Mouse (Mus musculus) spleen, adult 2 months (tissue): ENCODE results near the gene Peli2. TPM values are rescaled to one million over a fixed set of nuclear protein-coding genes. Genes with fewer than 3 reads are reported as not detected.
A peak's percentile ranks its signal among the peaks of the same experiment; 100 is the strongest.
"Not testable (repeated sequence)": the region's sequence is repeated elsewhere in the genome, so short reads cannot be mapped to it uniquely, and the experiment has no call there.

Source experiments
- DNase-seq, 2 experiments: peaks; one replicate each; pipeline versions ENCODE4 v3.0.0 to v3.0.0-alpha.2; 2012 to 2021; ENCODE audit warnings: low spot score in 2 of 2, low read depth in 1 of 2
- H3K27ac ChIP-seq: fragments of 200-500 bp; 2 replicates; pipeline ENCODE4 v1.5.1; 2012; ENCODE audit warnings: low read length, inconsistent platforms; ENCODE audit not compliant: insufficient read depth
- H3K27me3 ChIP-seq: fragments of 200-500 bp; 2 replicates; pipeline ENCODE4 v1.6.1; 2012; ENCODE audit warnings: mild to moderate bottlenecking, moderate library complexity, low read length, inconsistent platforms; ENCODE audit not compliant: control insufficient read depth, insufficient read depth
- H3K36me3 ChIP-seq: fragments of 200-500 bp; 2 replicates; pipeline ENCODE4 v1.6.1; 2012; ENCODE audit warnings: mild to moderate bottlenecking, low read length, inconsistent platforms; ENCODE audit not compliant: control insufficient read depth, insufficient read depth
- H3K4me1 ChIP-seq: fragments of 200-500 bp; 2 replicates; pipeline ENCODE4 v1.6.1; 2011; ENCODE audit warnings: inconsistent platforms; ENCODE audit not compliant: control insufficient read depth, insufficient read depth, insufficient read length
- H3K4me3 ChIP-seq: fragments of 200-500 bp; 2 replicates; pipeline ENCODE4 v1.5.1; 2011; ENCODE audit warnings: mild to moderate bottlenecking, inconsistent platforms; ENCODE audit not compliant: insufficient read depth, insufficient read length; ENCODE audit errors: extremely low read depth
- CTCF ChIP-seq: fragments of 200-500 bp; IDR thresholded peaks from 2 replicates; pipeline ENCODE4 v1.5.1; 2011; ENCODE audit warnings: mild to moderate bottlenecking, inconsistent platforms; ENCODE audit not compliant: insufficient read depth, insufficient read length, insufficient replicate concordance; ENCODE audit errors: extremely low read depth
- POLR2A ChIP-seq: fragments of 200-500 bp; IDR thresholded peaks from 2 replicates; pipeline ENCODE4 v1.6.1; 2011; ENCODE audit warnings: low read depth, low read length, inconsistent platforms
- WGBS: fragments of 180-500 bp; shearing (Covaris S2); methylation state at CpG from one replicate; pipeline ENCODE4 v1.1.7; 2018; 5-methylcytosine and 5-hydroxymethylcytosine counted together
- polyA plus RNA-seq: library from polyadenylated mRNA; depleted of rRNA; stranded (reverse); fragments of >200 nt; gene quantifications from 2 replicates; pipeline ENCODE4 v1.2.3, GENCODE M21; 2012; rRNA removed

Gene Peli2
- polyA plus RNA-seq, result 3.1 and 3.5 TPM in 2 replicates

DNA sequence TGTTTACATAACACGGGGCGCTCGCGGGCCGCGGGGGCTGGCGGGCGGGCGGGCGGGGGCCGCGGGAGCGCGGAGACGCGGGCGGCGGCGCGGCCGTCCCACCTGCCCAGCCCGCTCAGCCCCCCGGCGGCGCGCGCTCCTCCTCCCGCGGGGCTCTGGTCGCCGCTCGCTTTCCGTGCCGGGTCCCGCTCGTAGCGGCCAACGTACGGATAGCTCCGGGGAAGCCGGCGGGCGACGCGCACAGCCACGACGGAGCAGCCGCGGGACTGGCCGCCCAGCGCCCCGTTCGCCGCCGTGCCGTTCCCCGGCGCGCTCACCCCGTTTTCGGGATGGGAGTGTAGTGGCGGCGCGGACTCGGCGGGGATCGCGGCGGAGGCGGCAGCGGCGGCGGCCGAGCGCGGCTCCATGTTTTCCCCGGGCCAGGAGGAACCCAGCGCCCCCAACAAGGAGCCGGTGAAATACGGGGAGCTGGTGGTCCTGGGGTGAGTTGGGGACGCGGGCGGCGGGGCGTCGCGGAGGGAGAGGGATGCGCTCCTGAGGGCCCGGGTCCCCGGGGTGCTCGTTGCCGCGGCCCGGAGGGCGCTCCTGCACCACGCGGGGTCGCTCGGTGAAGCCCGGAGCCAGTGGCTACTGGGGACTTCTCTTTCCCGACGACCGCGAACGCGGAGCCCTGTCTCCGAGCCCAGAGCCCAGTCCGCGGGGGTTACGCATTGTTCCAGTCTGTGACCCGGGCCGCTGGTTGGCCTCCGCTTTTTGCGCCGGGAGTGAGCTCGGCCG is at the start of gene Peli2:
Gene Peli2, plus strand, starts transcription at position 72 of the 777 bp plus-strand sequence.
- Histone ChIP-seq H3K4me1 (peaks cover 5% of the 10 kb centered on the region), H3K36me3 (no peaks in the 10 kb centered on the region), H3K4me3 (peak within 1 kb of the TSS; percentile 59), H3K27me3 (peaks cover 15% of the 10 kb centered on the region), H3K27ac (peak within 1 kb of the TSS; percentile 22; the same call in 1 of the 2 replicates)
- TF ChIP-seq CTCF, result no peak
- TF ChIP-seq POLR2A, result no peak
- 1% methylated on average over 104 of the region's 117 CpGs for WGBS
- DNase-seq, result no peak

- Histone ChIP-seq H3K27me3 (no peaks in the 10 kb centered on the region; the same call in 1 of the 2 replicates), H3K4me1 (no peaks in the 10 kb centered on the region), H3K36me3 (no peaks in the 10 kb centered on the region), H3K4me3 (no peak overlapping the region), H3K27ac (no peak overlapping the region)
- TF ChIP-seq CTCF (no peak), POLR2A (no peak)
- no peak for DNase-seq
- WGBS, result 83% methylated on average over 4 of the region's 4 CpGs
Observed at GRCm38 (mm10) chr14:48072104-48072503, 48.5 kb upstream of the Peli2 start.

- Histone ChIP-seq H3K4me3 (no peak overlapping the region), H3K4me1 (no peaks in the 10 kb centered on the region), H3K27ac (no peak overlapping the region), H3K27me3 (no peaks in the 10 kb centered on the region; the same call in 1 of the 2 replicates), H3K36me3 (no peaks in the 10 kb centered on the region)
- WGBS, result 67% methylated on average over 24 of the region's 24 CpGs
- no peak for DNase-seq
- TF ChIP-seq CTCF (no peak), POLR2A (no peak)
Observed at GRCm38 (mm10) chr14:48073247-48074161, 47.1 kb upstream of the Peli2 start.

- H3K36me3 ChIP-seq, H3K4me1 ChIP-seq, DNase-seq, H3K4me3 ChIP-seq, H3K27ac ChIP-seq, H3K27me3 ChIP-seq: not testable (repeated sequence)
- WGBS, result 90% methylated on average over 17 of the region's 17 CpGs
Observed at GRCm38 (mm10) chr14:48079574-48079973, 41.0 kb upstream of the Peli2 start.

DNA sequence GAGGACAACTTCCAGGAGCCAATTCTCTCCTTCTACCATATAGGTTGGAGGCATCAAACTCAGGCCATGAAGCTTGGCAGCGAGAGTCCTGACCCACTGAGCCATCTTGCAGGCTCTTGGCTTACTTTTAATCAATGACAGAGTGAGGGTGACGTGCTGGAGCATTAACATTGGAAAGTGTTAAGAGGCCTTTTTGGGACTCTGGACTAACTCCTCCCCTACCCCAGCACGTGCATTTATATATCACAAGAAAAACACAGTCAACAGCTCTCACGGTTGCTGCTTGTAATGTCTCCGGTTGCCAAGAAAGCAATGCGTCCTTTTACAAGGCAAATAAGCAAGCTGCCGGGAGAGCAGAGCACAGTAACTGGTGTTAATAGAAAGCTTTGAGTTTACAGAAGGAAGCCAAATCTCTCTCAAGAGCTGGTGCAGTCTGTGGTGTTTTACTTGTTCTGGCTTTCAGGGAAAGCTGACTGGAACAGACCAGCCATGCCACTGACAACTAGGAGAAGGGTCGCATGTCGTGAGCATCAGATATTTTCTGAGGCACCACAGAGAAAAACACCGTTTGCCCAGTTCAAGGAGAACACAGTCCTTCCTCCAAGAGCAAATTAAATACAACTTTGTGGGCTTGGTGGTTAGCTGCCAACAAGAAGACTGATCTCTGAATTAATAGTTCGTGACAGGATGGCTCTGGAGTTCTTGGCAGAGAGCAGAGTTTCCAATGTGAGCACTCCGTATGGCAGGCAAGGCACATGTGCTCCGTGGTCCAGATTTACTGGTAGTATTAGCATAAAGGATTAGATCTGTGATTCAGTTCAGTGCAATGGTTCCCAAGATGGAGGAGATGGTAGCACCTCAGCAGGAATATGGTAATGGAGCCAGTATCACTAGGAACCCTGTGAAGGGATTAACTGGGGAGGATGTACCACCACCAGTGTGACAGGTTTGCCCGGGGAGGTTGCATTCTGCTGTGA is 36.5 kb upstream of the Peli2 start:
- no peak for TF ChIP-seq POLR2A
- TF ChIP-seq CTCF, result no peak
- H3K4me3 ChIP-seq, result no peak overlapping the region
- H3K27me3 ChIP-seq, result no peaks in the 10 kb centered on the region
- no peaks in the 10 kb centered on the region for H3K36me3 ChIP-seq
- H3K4me1 ChIP-seq, result no peaks in the 10 kb centered on the region
- WGBS, result 66% methylated on average over 14 of the region's 14 CpGs
- DNase-seq, result no peak
- no peak overlapping the region for H3K27ac ChIP-seq

GRCm38 (mm10) chr14:48086682-48087297 is 33.8 kb upstream of the Peli2 start:
- Histone ChIP-seq H3K4me3 (no peak overlapping the region), H3K36me3 (no peaks in the 10 kb centered on the region), H3K27ac (no peak overlapping the region), H3K4me1 (no peaks in the 10 kb centered on the region), H3K27me3 (no peaks in the 10 kb centered on the region)
- TF ChIP-seq POLR2A (no peak), CTCF (no peak)
- 61% methylated on average over 7 of the region's 7 CpGs for WGBS
- no peak for DNase-seq
